Mouse (Mus musculus): ENCODE measurements at regions not wholly inside any gene's neighbourhood (a gene's known extent, or its start where the extent isn't known, plus 50 kb on each side); places are given as distances from the start of the nearest gene placed in this dataset.

- TF ChIP-seq CTCF (IDR thresholded peaks at IDR 0.05; ENCODE audit: extremely low read depth, insufficient read length, insufficient replicate concordance, low read depth, low read length) (no peak), POLR2A (IDR thresholded peaks at IDR 0.05; ENCODE audit: low read depth, low read length) (no peak)
These were observed 232.3 kb downstream of the Dact1 start for GRCm38 (mm10) chr12:71541961-71542360.

Data from small intestine, adult 2 months (tissue).